Mouse (Mus musculus): Measurements from ENCODE around the gene Nkd1.

- no peak for TF ChIP-seq CTCF (IDR thresholded peaks at IDR 0.05)
- no peak for TF ChIP-seq EP300 (IDR thresholded peaks at IDR 0.05; ENCODE audit: insufficient read depth, low read depth, low read length)
Measured at GRCm38 (mm10) chr8:88624276-88624675, 103.1 kb downstream of the Nkd1 start.

Data from heart, adult 2 months (tissue).